Mouse (Mus musculus) limb, embryonic 14.5 days (tissue): ENCODE data around the gene Nos1ap. TPM values are rescaled to one million over a fixed set of nuclear protein-coding genes. Genes with fewer than 3 reads are reported as not detected.

ENCODE experiments used
- ATAC-seq: fragments of 200-750 bp; cut with Nextera tagmentation; 2 replicates; pipeline ENCODE4 v1.8.0; 2017; ENCODE audit warnings: low read depth, moderate number of reproducible peaks, moderate TSS enrichment; ENCODE audit not compliant: low FRiP score
- DNase-seq: peaks from one replicate; pipeline ENCODE4 v3.0.0-alpha.2; 2015; ENCODE audit warnings: low spot score
- H3K27ac ChIP-seq: fragments of 300-500 bp; sonication (generic); replicated peaks from 2 replicates; pipeline ENCODE4 v1.5.1; 2014; ENCODE audit warnings: low read depth, mild to moderate bottlenecking, low read length, moderate library complexity, mixed read lengths
- H3K27me3 ChIP-seq: fragments of 300-500 bp; sonication (generic); 2 replicates; pipeline ENCODE4 v1.6.1; 2014; ENCODE audit warnings: low read length, mixed read lengths; ENCODE audit not compliant: control insufficient read depth, insufficient read depth
- H3K36me3 ChIP-seq: fragments of 300-500 bp; sonication (generic); 2 replicates; pipeline ENCODE4 v1.6.1; 2014; ENCODE audit warnings: mild to moderate bottlenecking, low read length, moderate library complexity, mixed read lengths; ENCODE audit not compliant: control insufficient read depth, insufficient read depth
- H3K4me1 ChIP-seq: fragments of 300-500 bp; sonication (generic); 2 replicates; pipeline ENCODE4 v1.6.1; 2014; ENCODE audit warnings: antibody characterized with exemption, low read length, mixed read lengths; ENCODE audit not compliant: control insufficient read depth, insufficient read depth
- H3K4me2 ChIP-seq: fragments of 300-500 bp; sonication (generic); replicated peaks from 2 replicates; pipeline ENCODE4 v1.6.1; 2014; ENCODE audit warnings: low read depth, mild to moderate bottlenecking, low read length, moderate library complexity; ENCODE audit not compliant: severe bottlenecking
- H3K4me3 ChIP-seq: fragments of 300-500 bp; sonication (generic); replicated peaks from 2 replicates; pipeline ENCODE4 v1.5.1; 2014; ENCODE audit warnings: low read length
- H3K9ac ChIP-seq: fragments of 300-500 bp; sonication (generic); 2 replicates; pipeline ENCODE4 v1.6.1; 2014; ENCODE audit warnings: mild to moderate bottlenecking, low read depth, low read length, moderate library complexity; ENCODE audit not compliant: severe bottlenecking
- H3K9me3 ChIP-seq: fragments of 300-500 bp; sonication (generic); 2 replicates; pipeline ENCODE4 v1.6.1; 2016; ENCODE audit warnings: low read length; ENCODE audit not compliant: control insufficient read depth
- POLR2A ChIP-seq: fragments of 200-500 bp; IDR thresholded peaks from 2 replicates; pipeline ENCODE4 v1.8.0; 2012; ENCODE audit warnings: inconsistent platforms, mild to moderate bottlenecking, moderate library complexity, borderline replicate concordance; ENCODE audit not compliant: insufficient read depth, insufficient read length; ENCODE audit errors: extremely low read depth
- WGBS: fragments of 180-500 bp; shearing (Covaris S2); extraction: QIAGEN DNeasy Blood & Tissue Kit; methylation state at CpG from one replicate; pipeline ENCODE4 v1.1.7; 2014; 5-methylcytosine and 5-hydroxymethylcytosine counted together
- polyA plus RNA-seq, 2 experiments: library from polyadenylated mRNA; depleted of rRNA in 1 of 2; stranded (reverse) in 1 of 2; unstranded in 1 of 2; fragments of >200 nt; fragmentation: Nextera tagmentation in 1 of 2; extraction: Ambion mirVana in 1 of 2; gene quantifications; 2 replicates each; pipeline versions ENCODE4 v1.2.1 to v1.2.3; 2012 to 2014

The Nos1ap gene
- polyA plus RNA-seq, 2 experiments = 10.2 to 11.6 TPM

DNA sequence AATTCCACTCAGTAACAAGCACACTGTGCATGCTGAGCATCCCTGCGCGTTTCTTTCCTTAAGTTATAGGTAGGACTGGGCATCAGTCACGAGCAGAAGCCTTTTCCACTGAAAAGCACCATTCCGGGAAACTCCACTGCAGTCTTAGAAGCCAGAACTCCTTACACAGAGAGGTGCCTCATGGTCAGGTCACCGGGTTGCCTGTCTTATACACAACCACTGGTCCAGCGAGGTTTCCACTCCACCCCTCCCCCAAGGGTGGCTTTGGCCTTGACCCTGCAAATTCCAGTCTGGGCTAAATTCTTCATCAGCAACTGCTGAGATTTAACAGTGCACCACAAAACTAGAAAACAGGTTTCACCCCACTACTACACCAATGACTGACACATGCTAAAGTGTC is 1.3 kb downstream of the Nos1ap start:
- Histone ChIP-seq H3K9ac (no peak overlapping the region), H3K4me2 (peak overlapping the region; percentile 96), H3K27me3 (no peaks in the 10 kb centered on the region), H3K4me3 (peak overlapping the region; percentile 81), H3K4me1 (peaks cover 11% of the 10 kb centered on the region), H3K27ac (no peak overlapping the region), H3K9me3 (no peaks in the 10 kb centered on the region), H3K36me3 (peaks cover 9% of the 10 kb centered on the region)
- TF ChIP-seq POLR2A = no peak
- ATAC-seq (no peak), DNase-seq (no peak)
- WGBS = 33% methylated on average over 6 of the region's 6 CpGs

DNA sequence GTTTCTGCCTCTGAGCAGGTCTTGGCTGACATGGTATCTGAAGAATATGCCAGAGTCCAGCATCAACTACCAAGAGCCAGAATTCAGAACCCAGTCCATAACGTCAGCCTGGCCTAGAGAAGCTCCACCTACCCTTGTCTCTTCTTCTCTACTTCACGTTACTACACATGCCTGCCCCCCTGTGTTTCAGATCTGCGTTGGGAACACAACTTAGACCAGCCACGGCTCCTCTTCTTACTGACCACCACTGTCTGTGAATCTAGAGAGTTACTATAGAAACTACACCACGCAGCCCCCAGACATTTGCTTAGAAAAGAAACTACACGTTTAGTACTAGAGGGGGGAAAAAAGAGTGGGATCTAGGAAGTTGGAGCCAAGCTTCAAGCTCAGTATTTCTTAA is 2.9 kb downstream of the Nos1ap start:
- Histone ChIP-seq H3K9me3 (no peaks in the 10 kb centered on the region), H3K4me3 (no peak overlapping the region), H3K27me3 (no peaks in the 10 kb centered on the region), H3K4me1 (peaks cover 11% of the 10 kb centered on the region), H3K4me2 (no peak overlapping the region), H3K36me3 (peaks cover 9% of the 10 kb centered on the region), H3K27ac (no peak overlapping the region), H3K9ac (no peak overlapping the region)
- DNase-seq (no peak), ATAC-seq (no peak)
- TF ChIP-seq POLR2A = no peak
- WGBS = 76% methylated on average over 6 of the region's 6 CpGs

DNA sequence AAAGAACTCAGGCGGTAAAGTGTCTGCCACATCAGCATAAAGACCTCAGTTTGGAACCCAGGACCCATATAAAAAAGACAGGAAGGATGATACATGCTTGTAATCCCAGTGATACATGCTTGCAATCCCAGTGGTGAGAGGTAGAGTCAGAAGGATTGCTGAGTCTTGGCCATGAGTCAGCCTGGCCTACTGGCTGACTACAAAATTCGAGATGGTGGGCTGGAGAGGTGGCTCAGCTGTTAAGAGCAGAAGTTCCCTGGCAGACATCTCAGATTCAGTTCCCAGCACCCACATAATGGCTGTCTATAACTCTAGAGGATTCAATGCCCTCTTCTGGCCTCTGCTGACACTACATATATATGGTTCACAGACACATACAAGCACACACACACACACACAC is 5.7 kb downstream of the Nos1ap start:
- ATAC-seq = no peak
- WGBS = 89% methylated on average over 2 of the region's 2 CpGs
- no peak overlapping the region for H3K4me2 ChIP-seq
- H3K4me3 ChIP-seq = no peak overlapping the region
- H3K4me1 ChIP-seq = peaks cover 13% of the 10 kb centered on the region
- H3K36me3 ChIP-seq = peaks cover 9% of the 10 kb centered on the region
- H3K27ac ChIP-seq = no peak overlapping the region
- H3K9ac ChIP-seq = no peak overlapping the region
- H3K27me3 ChIP-seq = no peaks in the 10 kb centered on the region
- TF ChIP-seq POLR2A = no peak
- H3K9me3 ChIP-seq = no peaks in the 10 kb centered on the region
- no peak for DNase-seq

DNA sequence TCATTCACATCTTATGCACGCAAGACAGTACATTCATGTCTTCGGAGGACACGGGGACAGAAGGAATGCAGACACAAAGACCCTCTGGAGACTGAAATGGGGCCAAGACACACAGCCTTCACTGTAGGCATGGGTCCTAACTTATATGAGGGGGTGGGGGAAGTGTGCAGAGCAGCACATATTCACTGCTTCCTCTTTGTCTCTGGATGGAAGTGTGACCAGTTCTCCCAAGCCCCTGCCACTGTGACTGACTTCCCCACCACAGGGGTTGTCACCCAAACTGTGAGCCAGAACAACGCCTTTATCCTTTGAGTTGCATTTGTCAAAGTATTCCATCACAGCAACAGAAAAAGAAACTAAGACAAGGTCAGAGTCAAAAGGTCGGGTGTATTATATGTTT is 7.3 kb downstream of the Nos1ap start:
- no peak for TF ChIP-seq POLR2A
- WGBS = 76% methylated on average over 5 of the region's 5 CpGs
- no peak overlapping the region for H3K4me2 ChIP-seq
- H3K9me3 ChIP-seq = no peaks in the 10 kb centered on the region
- H3K4me3 ChIP-seq = no peak overlapping the region
- H3K27me3 ChIP-seq = no peaks in the 10 kb centered on the region
- 0 out of 2 replicates have a peak, but pooled peaks cover 4% of the 10 kb centered on the region for H3K4me1 ChIP-seq
- H3K9ac ChIP-seq = no peak overlapping the region
- H3K27ac ChIP-seq = no peak overlapping the region
- ATAC-seq = no peak
- peaks cover 9% of the 10 kb centered on the region for H3K36me3 ChIP-seq
- DNase-seq = no peak

DNA sequence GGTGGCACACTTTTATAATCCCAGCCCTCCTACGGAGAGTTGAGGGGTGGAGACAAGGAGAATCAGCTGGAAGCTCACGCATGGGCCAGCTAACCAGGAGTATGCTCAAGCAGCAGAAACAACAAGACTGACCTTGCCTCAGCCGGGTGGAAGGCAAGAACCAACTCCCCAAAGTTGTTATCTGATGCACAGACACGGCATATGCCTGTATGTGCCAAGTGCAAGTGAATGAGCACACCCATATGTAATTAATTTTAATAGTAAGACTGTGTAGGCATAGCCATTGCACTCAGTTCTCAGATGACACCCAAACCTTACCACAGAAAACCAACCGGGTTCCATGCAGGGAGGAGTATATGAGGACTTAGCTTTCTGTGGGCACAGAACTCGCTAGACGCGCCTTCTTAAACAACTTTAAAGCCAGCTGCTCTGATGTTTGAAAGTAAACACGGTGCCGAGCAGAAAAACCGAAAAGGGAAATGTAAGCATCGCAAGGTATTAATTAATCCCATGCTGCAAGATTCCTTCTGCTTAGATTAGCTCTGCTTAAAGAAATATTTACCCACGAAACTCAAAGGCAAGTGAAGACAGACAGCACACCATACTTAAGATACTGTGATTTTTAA is 9.1 kb downstream of the Nos1ap start:
- TF ChIP-seq POLR2A = no peak
- no peak overlapping the region for H3K9ac ChIP-seq
- DNase-seq = no peak
- no peak overlapping the region for H3K4me3 ChIP-seq
- no peak overlapping the region for H3K4me2 ChIP-seq
- no peak overlapping the region for H3K27ac ChIP-seq
- H3K36me3 ChIP-seq = peaks cover 9% of the 10 kb centered on the region; the same call in 1 of the 2 replicates
- no peaks in the 10 kb centered on the region for H3K27me3 ChIP-seq
- H3K9me3 ChIP-seq = no peaks in the 10 kb centered on the region
- no peak for ATAC-seq
- peaks cover 13% of the 10 kb centered on the region for H3K4me1 ChIP-seq
- 39% methylated on average over 13 of the region's 13 CpGs for WGBS
